Mouse (Mus musculus) liver (tissue): Measurements from ENCODE around the gene Leng1.
A peak's percentile ranks its signal among the peaks of the same experiment; 100 is the strongest.
"Not testable (repeated sequence)": the region's sequence is repeated elsewhere in the genome, so short reads cannot be mapped to it uniquely, and the experiment has no call there.

Experiments
- DNase-seq: peaks from one replicate; pipeline ENCODE4 v3.0.0-alpha.2; 2020; ENCODE audit warnings: mixed read lengths

Gene Leng1

DNA sequence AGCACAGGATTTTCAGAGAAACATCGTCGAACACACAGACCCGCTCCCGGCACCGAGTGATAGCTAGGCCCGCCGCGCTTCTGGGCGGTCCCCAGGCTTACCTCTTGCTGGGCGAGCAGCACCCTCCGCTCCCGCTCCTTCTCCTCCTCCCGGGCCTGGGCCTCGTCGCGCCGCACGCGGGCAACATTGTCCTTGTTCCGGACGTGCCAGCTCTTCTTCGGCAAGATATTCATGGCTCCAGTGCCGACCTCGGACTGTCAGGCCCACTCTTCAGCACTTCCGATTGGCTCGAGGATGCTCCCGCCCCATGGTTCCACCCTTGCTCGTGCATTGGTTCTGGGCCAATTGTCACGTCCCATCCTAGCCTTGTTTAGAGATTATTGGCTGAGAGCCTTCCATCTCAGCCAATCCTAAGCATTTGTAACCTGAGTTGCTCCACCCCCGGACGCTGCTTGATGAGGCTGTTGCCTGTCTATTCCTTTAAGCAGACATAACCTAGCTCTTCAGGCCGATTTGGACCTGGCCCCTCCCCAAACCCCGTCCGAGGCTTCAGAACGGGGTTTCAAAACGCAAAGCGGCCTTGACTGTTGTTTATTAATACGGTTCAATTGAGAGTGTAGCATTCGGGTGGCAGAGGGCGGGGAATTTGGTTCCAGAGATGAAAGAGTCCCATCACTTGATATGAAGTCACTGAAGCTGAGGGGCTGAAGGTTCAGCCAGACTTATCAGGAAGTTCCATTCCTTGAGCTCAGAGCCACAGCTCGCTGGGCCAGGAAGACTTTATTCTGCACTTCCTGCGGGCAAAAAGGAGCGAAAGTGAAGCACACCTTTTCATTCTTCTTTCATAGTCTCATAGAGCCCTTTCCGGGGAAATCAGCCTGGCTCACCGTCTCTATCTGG lies at the start of gene Leng1:
Leng1 (minus strand) TSS at position 626 of the 900 bp plus-strand sequence.
- DNase-seq = peak; percentile 95

- DNase-seq = no peak
Observed at GRCm38 (mm10) chr7:3715249-3715648, 49.6 kb upstream of the Leng1 start.

- DNase-seq = no peak
Observed at GRCm38 (mm10) chr7:3712264-3712942, 46.8 kb upstream of the Leng1 start.

- no peak for DNase-seq
Observed at GRCm38 (mm10) chr7:3709000-3709399, 43.4 kb upstream of the Leng1 start.

DNA sequence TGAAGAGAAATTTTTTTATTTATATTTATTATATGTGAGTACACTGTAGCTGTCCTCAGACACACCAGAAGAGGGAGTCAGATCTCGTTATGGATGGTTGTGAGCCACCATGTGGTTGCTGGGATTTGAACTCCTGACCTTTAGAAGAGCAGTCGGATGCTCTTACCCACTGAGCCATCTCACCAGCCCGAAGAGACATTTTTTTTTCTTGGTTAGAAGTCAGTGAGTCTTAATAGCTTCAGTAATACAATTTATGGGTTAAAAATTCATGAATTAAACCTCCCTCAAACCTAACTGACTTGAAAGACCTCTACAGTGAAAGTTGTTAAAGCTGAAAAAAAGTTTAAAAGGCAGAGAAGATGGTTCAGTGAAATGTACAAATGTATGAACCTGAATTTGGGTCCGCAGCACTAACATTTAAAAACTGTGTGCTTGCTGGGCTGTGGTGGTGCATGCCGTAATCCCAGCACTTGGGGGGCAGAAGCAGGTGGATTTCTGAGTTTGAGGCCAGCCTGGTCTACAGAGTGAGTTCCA lies 42.9 kb upstream of the Leng1 start:
- not testable (repeated sequence) for DNase-seq

- DNase-seq = no peak
Observed at GRCm38 (mm10) chr7:3707568-3708413, 42.2 kb upstream of the Leng1 start.

- DNase-seq = peak; percentile 29
Observed at GRCm38 (mm10) chr7:3707027-3707426, 41.4 kb upstream of the Leng1 start.

GRCm38 (mm10) chr7:3706343-3706934 lies 40.8 kb upstream of the Leng1 start:
- DNase-seq = no peak

- no peak for DNase-seq
Observed at GRCm38 (mm10) chr7:3705911-3706310, 40.3 kb upstream of the Leng1 start.

- not testable (repeated sequence) for DNase-seq
Observed at GRCm38 (mm10) chr7:3705461-3705860, 39.8 kb upstream of the Leng1 start.

- peak; percentile 39 for DNase-seq
Observed at GRCm38 (mm10) chr7:3704475-3704874, 38.8 kb upstream of the Leng1 start.

DNA sequence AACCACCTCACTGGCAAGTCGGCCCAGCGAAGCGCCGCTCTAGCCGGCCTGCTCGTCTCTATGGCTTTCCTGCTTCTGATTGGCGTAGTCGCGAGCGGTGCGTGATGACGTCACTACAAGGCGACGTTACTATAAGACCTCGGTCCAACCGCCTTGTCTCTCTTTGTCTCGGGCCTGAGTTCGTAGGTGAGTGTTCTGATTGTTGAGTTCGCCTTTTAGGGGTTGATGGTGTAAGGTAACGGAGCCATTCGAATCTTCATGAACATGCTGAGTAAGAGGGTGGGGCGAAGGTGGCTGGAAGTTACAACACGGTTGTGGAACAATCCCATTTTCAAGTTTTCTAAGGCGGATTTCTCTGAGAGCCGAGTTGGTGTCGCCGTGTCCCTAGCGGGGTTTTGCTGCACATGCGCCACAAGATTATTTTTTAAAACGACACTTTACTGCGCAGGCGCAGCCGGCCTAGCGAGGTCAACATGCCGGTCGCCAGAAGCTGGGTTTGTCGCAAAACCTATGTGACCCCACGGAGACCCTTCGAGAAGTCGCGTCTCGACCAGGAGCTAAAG lies 38.3 kb upstream of the Leng1 start, which contains the start of gene Rps9:
Rps9 (plus strand) TSS at position 115 of the 563 bp plus-strand sequence.
- DNase-seq = peak; percentile 95

- DNase-seq = no peak
Observed at GRCm38 (mm10) chr7:3703148-3703878, 37.7 kb upstream of the Leng1 start.

- DNase-seq = no peak
Observed at GRCm38 (mm10) chr7:3698471-3698870, 32.8 kb upstream of the Leng1 start.

DNA sequence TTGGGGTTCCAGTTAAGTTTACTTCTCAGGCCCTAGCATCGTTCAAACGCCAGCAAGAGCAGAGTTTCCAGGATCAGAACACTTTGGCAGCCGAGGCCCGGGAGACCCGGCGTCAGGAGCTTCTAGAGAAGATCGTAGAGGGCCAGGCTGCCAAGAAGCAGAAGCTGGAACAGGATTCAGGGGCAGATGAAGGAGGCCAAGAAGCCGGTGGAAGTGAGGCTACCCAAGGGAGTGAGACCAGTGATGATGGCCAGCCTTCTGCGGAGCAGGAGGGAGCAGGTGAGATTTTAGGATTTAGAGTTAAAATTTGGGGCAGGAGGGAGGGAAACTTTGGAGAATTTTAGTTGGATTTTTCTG lies 29.3 kb upstream of the Leng1 start:
- not testable (repeated sequence) for DNase-seq

DNA sequence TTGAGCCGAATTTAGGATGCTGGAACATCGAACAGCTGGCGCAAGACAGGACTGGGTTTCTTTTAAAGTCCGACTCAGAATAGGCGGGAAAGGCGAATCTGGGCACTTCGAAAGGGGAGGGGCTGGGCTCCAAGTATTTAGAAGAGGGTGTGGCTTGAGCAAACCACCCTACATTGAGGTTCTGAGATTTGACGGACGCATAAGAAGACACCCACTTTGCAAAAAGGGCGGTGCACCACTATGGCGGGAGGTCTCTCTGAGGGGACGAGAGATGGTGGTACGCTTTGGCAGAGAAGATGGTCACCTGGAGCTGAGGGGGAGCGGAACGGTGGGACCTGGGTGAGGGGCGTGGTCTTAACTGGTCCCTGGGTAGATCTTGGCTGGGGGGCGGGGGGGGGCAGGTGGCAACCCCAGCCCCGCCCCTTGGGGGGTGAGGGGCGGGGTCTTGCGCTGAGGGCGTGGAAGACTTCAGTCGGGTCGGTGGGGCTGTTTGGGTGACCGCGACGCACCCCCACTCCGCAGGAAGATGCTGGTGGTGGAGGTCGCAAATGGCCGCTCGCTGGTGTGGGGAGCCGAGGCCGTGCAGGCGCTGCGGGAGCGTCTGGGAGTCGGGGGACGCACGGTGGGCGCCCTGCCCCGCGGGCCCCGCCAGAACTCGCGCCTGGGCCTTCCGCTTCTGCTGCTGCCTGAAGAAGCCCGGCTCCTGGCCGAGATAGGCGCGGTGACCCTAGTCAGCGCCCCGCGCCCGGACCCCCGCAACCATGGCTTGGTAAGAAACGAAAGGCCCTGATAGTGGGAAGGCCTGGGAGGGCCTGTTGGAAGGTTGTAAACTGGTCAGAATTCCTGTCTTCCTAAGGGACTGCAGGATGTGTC lies 28.7 kb upstream of the Leng1 start:
- peak; percentile 72 for DNase-seq

DNA sequence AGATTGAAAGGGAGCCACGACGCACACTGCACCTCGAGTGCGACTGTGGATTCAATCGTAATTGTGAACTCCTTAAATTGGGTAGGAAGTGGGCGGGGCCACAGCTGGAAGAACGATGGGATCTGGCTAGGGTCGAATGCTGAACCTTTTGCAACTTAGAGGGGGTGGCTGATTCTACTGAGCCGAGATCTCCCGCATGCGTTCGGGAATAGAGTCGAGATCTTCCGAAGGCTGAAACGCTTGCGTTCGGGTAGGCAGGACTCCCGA lies 28.1 kb upstream of the Leng1 start:
- DNase-seq = no peak

DNA sequence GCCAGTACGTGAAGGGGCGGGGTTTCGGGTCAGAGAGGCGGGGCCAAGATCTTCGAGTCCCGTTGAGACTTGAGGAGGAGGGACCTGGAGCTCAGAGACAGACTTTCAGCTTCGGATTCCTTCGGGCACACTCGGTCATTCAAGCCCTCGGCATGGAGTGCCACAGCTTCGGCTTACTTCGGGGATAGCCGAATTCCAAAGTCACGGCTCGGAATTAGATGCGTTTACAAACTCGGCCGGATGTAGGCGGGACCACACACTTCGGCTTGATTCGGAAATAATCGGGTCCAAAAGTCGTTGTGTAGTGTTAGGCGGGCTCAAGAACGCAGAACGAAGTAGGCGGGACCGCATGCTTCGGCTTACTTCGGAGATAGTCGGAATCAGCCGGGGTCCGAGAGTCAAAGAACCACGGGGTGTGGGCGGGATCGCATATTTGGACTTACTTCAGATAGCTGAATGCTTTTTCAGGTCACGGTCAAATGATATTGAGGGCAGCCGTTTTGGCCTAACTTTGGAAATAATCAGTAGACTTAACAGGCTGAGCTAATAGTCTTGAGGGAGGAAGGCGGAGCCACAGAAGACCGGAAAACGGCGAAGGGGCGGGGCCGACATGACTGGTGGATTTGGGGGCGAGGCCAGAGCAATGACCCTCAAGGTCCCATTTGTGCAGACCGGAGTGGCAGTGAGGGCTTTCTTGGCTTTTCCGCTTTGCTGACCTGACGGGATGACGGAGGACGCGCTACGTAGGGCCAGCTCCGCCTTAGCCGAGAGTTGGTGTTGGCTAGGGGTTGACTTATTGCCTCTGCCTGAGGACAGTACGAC lies 27.6 kb upstream of the Leng1 start, which contains the start of gene Mboat7:
Mboat7 (minus strand) TSS at position 537 of the 822 bp plus-strand sequence.
- peak; percentile 96 for DNase-seq

GRCm38 (mm10) chr7:3692382-3692986 lies 26.8 kb upstream of the Leng1 start, which contains the start of gene Tsen34:
Tsen34 (plus strand) TSS chr7:3692863.
- no peak for DNase-seq
